Mouse (Mus musculus) limb, embryonic 14.5 days (tissue): ENCODE results near the gene Tnfsf13b. TPM values are rescaled to one million over a fixed set of nuclear protein-coding genes. Genes with fewer than 3 reads are reported as not detected.

Experiments used
- ATAC-seq: fragments of 200-750 bp; cut with Nextera tagmentation; 2 replicates; pipeline ENCODE4 v1.8.0; 2017; ENCODE audit warnings: low read depth, moderate number of reproducible peaks, moderate TSS enrichment; ENCODE audit not compliant: low FRiP score
- DNase-seq: peaks from one replicate; pipeline ENCODE4 v3.0.0-alpha.2; 2015; ENCODE audit warnings: low spot score
- H3K27ac ChIP-seq: fragments of 300-500 bp; sonication (generic); replicated peaks from 2 replicates; pipeline ENCODE4 v1.5.1; 2014; ENCODE audit warnings: low read depth, mild to moderate bottlenecking, low read length, moderate library complexity, mixed read lengths
- H3K27me3 ChIP-seq: fragments of 300-500 bp; sonication (generic); 2 replicates; pipeline ENCODE4 v1.6.1; 2014; ENCODE audit warnings: low read length, mixed read lengths; ENCODE audit not compliant: control insufficient read depth, insufficient read depth
- H3K36me3 ChIP-seq: fragments of 300-500 bp; sonication (generic); 2 replicates; pipeline ENCODE4 v1.6.1; 2014; ENCODE audit warnings: mild to moderate bottlenecking, low read length, moderate library complexity, mixed read lengths; ENCODE audit not compliant: control insufficient read depth, insufficient read depth
- H3K4me1 ChIP-seq: fragments of 300-500 bp; sonication (generic); 2 replicates; pipeline ENCODE4 v1.6.1; 2014; ENCODE audit warnings: antibody characterized with exemption, low read length, mixed read lengths; ENCODE audit not compliant: control insufficient read depth, insufficient read depth
- H3K4me2 ChIP-seq: fragments of 300-500 bp; sonication (generic); replicated peaks from 2 replicates; pipeline ENCODE4 v1.6.1; 2014; ENCODE audit warnings: low read depth, mild to moderate bottlenecking, low read length, moderate library complexity; ENCODE audit not compliant: severe bottlenecking
- H3K4me3 ChIP-seq: fragments of 300-500 bp; sonication (generic); replicated peaks from 2 replicates; pipeline ENCODE4 v1.5.1; 2014; ENCODE audit warnings: low read length
- H3K9ac ChIP-seq: fragments of 300-500 bp; sonication (generic); 2 replicates; pipeline ENCODE4 v1.6.1; 2014; ENCODE audit warnings: mild to moderate bottlenecking, low read depth, low read length, moderate library complexity; ENCODE audit not compliant: severe bottlenecking
- H3K9me3 ChIP-seq: fragments of 300-500 bp; sonication (generic); 2 replicates; pipeline ENCODE4 v1.6.1; 2016; ENCODE audit warnings: low read length; ENCODE audit not compliant: control insufficient read depth
- POLR2A ChIP-seq: fragments of 200-500 bp; IDR thresholded peaks from 2 replicates; pipeline ENCODE4 v1.8.0; 2012; ENCODE audit warnings: inconsistent platforms, mild to moderate bottlenecking, moderate library complexity, borderline replicate concordance; ENCODE audit not compliant: insufficient read depth, insufficient read length; ENCODE audit errors: extremely low read depth
- WGBS: fragments of 180-500 bp; shearing (Covaris S2); extraction: QIAGEN DNeasy Blood & Tissue Kit; methylation state at CpG from one replicate; pipeline ENCODE4 v1.1.7; 2014; 5-methylcytosine and 5-hydroxymethylcytosine counted together
- polyA plus RNA-seq, 2 experiments: library from polyadenylated mRNA; depleted of rRNA in 1 of 2; stranded (reverse) in 1 of 2; unstranded in 1 of 2; fragments of >200 nt; fragmentation: Nextera tagmentation in 1 of 2; extraction: Ambion mirVana in 1 of 2; gene quantifications; 2 replicates each; pipeline versions ENCODE4 v1.2.1 to v1.2.3; 2012 to 2014

The Tnfsf13b gene
- polyA plus RNA-seq (2012; rRNA removed): 1.3 and 2.0 TPM in 2 replicates
- polyA plus RNA-seq (2014; fragmentation: Nextera tagmentation; extraction: Ambion mirVana): 1.1 and 2.2 TPM in 2 replicates

GRCm38 (mm10) chr8:10006156-10006985 lies at the start of gene Tnfsf13b:
Gene Tnfsf13b, plus strand, starts transcription at chr8:10006467.
- Histone ChIP-seq H3K4me3 (peak within 1 kb of the TSS; percentile 35), H3K27me3 (no peaks in the 10 kb centered on the region), H3K4me2 (peak within 1 kb of the TSS; percentile 68), H3K36me3 (no peaks in the 10 kb centered on the region), H3K9ac (peak within 1 kb of the TSS; percentile 45), H3K4me1 (peaks cover 19% of the 10 kb centered on the region), H3K9me3 (no peaks in the 10 kb centered on the region), H3K27ac (no peak within 1 kb of the TSS)
- DNase-seq (peak; percentile 44), ATAC-seq (peak; percentile 80)
- TF ChIP-seq POLR2A: no peak
- WGBS: 45% methylated on average over 16 of the region's 16 CpGs

- Histone ChIP-seq H3K27ac (no peak overlapping the region), H3K4me1 (no peaks in the 10 kb centered on the region), H3K4me2 (no peak overlapping the region), H3K36me3 (no peaks in the 10 kb centered on the region), H3K9me3 (no peaks in the 10 kb centered on the region), H3K4me3 (no peak overlapping the region), H3K27me3 (no peaks in the 10 kb centered on the region), H3K9ac (no peak overlapping the region)
- DNase-seq (no peak), ATAC-seq (no peak)
- WGBS: 64% methylated on average over 4 of the region's 4 CpGs
- TF ChIP-seq POLR2A: no peak
Measured at GRCm38 (mm10) chr8:9958338-9958737, 47.9 kb upstream of the Tnfsf13b start.

- TF ChIP-seq POLR2A: no peak
- ATAC-seq (no peak), DNase-seq (no peak)
- Histone ChIP-seq H3K9me3 (no peaks in the 10 kb centered on the region), H3K4me1 (no peaks in the 10 kb centered on the region), H3K9ac (no peak overlapping the region), H3K4me2 (no peak overlapping the region), H3K4me3 (no peak overlapping the region), H3K27ac (no peak overlapping the region), H3K27me3 (no peaks in the 10 kb centered on the region), H3K36me3 (no peaks in the 10 kb centered on the region)
- 92% methylated on average over 2 of the region's 2 CpGs for WGBS
Measured at GRCm38 (mm10) chr8:9959919-9960318, 46.3 kb upstream of the Tnfsf13b start.

- ATAC-seq (no peak), DNase-seq (no peak)
- peaks cover 34% of the 10 kb centered on the region for H3K36me3 ChIP-seq
- WGBS: 94% methylated on average over 9 of the region's 9 CpGs
- no peaks in the 10 kb centered on the region for H3K27me3 ChIP-seq
- TF ChIP-seq POLR2A: no peak
- H3K4me2 ChIP-seq: no peak overlapping the region
- H3K27ac ChIP-seq: no peak overlapping the region
- H3K9me3 ChIP-seq: no peaks in the 10 kb centered on the region
- H3K9ac ChIP-seq: no peak overlapping the region
- H3K4me1 ChIP-seq: peaks cover 9% of the 10 kb centered on the region
- H3K4me3 ChIP-seq: no peak overlapping the region
Measured at GRCm38 (mm10) chr8:9971866-9972265, 34.4 kb upstream of the Tnfsf13b start.

- WGBS: 43% methylated on average over 5 of the region's 5 CpGs
- Histone ChIP-seq H3K27ac (no peak overlapping the region), H3K36me3 (peaks cover 24% of the 10 kb centered on the region), H3K9me3 (no peaks in the 10 kb centered on the region), H3K27me3 (no peaks in the 10 kb centered on the region), H3K4me2 (peak overlapping the region; percentile 69), H3K4me1 (peaks cover 25% of the 10 kb centered on the region), H3K9ac (peak overlapping the region; percentile 67; the same call in 1 of the 2 replicates), H3K4me3 (peak overlapping the region; percentile 70)
- TF ChIP-seq POLR2A: no peak
- no peak for DNase-seq
- no peak for ATAC-seq
Measured at GRCm38 (mm10) chr8:9975276-9975675, 31.0 kb upstream of the Tnfsf13b start.
